Mouse (Mus musculus) MEL (cell line): Measurements from ENCODE around the gene Fcrl6. TPM values are rescaled to one million over a fixed set of nuclear protein-coding genes. Genes with fewer than 3 reads are reported as not detected.

Source experiments
- DNase-seq: peaks from one replicate; pipeline ENCODE4 v3.0.0; 2011; ENCODE audit warnings: low read depth, low spot score
- H3K27ac ChIP-seq: 2 replicates; pipeline ENCODE4 v1.5.1; 2012; ENCODE audit warnings: low read depth, mild to moderate bottlenecking, control low read depth, low read length, moderate library complexity; ENCODE audit not compliant: control insufficient read depth
- H3K27me3 ChIP-seq, 2 experiments: fragments of 150-350 bp in 1 of 2; sonication (generic) in 1 of 2; 2 replicates each; pipeline ENCODE4 v1.6.1; 2012; ENCODE audit warnings: low read length in 2 of 2, mild to moderate bottlenecking in 2 of 2, improper control_type of control experiment in 1 of 2, moderate library complexity in 1 of 2; ENCODE audit not compliant: insufficient read depth in 2 of 2, control insufficient read depth in 1 of 2
- H3K36me3 ChIP-seq, 2 experiments: 2 replicates each; pipeline ENCODE4 v1.6.1; 2012 to 2014; ENCODE audit warnings: low read length in 2 of 2, improper control_type of control experiment in 1 of 2, inconsistent platforms in 1 of 2, mild to moderate bottlenecking in 1 of 2; ENCODE audit not compliant: insufficient read depth in 2 of 2, control insufficient read depth in 1 of 2
- H3K4me1 ChIP-seq, 2 experiments: fragments of 150-350 bp in 1 of 2; sonication (generic) in 1 of 2; 2 replicates each; pipeline ENCODE4 v1.6.1; 2012; ENCODE audit warnings: low read length in 2 of 2, improper control_type of control experiment in 1 of 2, mild to moderate bottlenecking in 1 of 2; ENCODE audit not compliant: insufficient read depth in 2 of 2, control insufficient read depth in 1 of 2
- H3K4me3 ChIP-seq, 2 experiments: fragments of 150-350 bp in 1 of 2; sonication (generic) in 1 of 2; 2 replicates each; pipeline ENCODE4 v1.5.1; 2012; ENCODE audit warnings: low read depth in 2 of 2, low read length in 2 of 2, mild to moderate bottlenecking in 2 of 2, moderate library complexity in 2 of 2, control low read depth in 1 of 2, improper control_type of control experiment in 1 of 2; ENCODE audit not compliant: control insufficient read depth in 1 of 2, insufficient read depth in 1 of 2
- H3K79me2 ChIP-seq: 2 replicates; pipeline ENCODE4 v1.6.1; 2012; ENCODE audit warnings: mild to moderate bottlenecking, low read length, moderate library complexity; ENCODE audit not compliant: control insufficient read depth, poor library complexity, insufficient read depth
- H3K9ac ChIP-seq: 2 replicates; pipeline ENCODE4 v1.6.1; 2012; ENCODE audit warnings: low read depth, mild to moderate bottlenecking, control low read depth, low read length, moderate library complexity; ENCODE audit not compliant: control insufficient read depth, poor library complexity, severe bottlenecking
- H3K9me3 ChIP-seq: fragments of 150-350 bp; sonication (generic); replicated peaks from 2 replicates; pipeline ENCODE4 v1.6.1; 2012; ENCODE audit warnings: mild to moderate bottlenecking, low read length, improper control_type of control experiment, moderate library complexity; ENCODE audit not compliant: insufficient read depth
- BHLHE40 ChIP-seq: IDR thresholded peaks from 2 replicates; pipeline ENCODE4 v1.6.1; 2012; ENCODE audit warnings: low read depth, mild to moderate bottlenecking, inconsistent platforms, low read length, improper control_type of control experiment, borderline replicate concordance
- CHD2 ChIP-seq: IDR thresholded peaks from 2 replicates; pipeline ENCODE4 v1.6.1; 2011; ENCODE audit warnings: low read length, improper control_type of control experiment
- E2F4 ChIP-seq: IDR thresholded peaks from 2 replicates; pipeline ENCODE4 v1.6.1; 2011; ENCODE audit warnings: low read depth, low read length, improper control_type of control experiment, borderline replicate concordance
- ETS1 ChIP-seq: IDR thresholded peaks from 2 replicates; pipeline ENCODE4 v1.6.1; 2012; ENCODE audit warnings: low read depth, mild to moderate bottlenecking, inconsistent platforms, low read length, improper control_type of control experiment, moderate library complexity
- JUND ChIP-seq: IDR thresholded peaks from 2 replicates; pipeline ENCODE4 v1.6.1; 2011; ENCODE audit warnings: low read depth, mild to moderate bottlenecking, improper control_type of control experiment, low read length
- MAX ChIP-seq: IDR thresholded peaks from 2 replicates; pipeline ENCODE4 v1.6.1; 2011; ENCODE audit warnings: low read length, improper control_type of control experiment
- MXI1 ChIP-seq: IDR thresholded peaks from 2 replicates; pipeline ENCODE4 v1.6.1; 2011; ENCODE audit warnings: mild to moderate bottlenecking, low read depth, low read length, improper control_type of control experiment
- MYC ChIP-seq: IDR thresholded peaks from 2 replicates; pipeline ENCODE4 v1.6.1; 2011; ENCODE audit warnings: low read depth, mild to moderate bottlenecking, low read length, improper control_type of control experiment, moderate library complexity
- NRF1 ChIP-seq: IDR thresholded peaks from 2 replicates; pipeline ENCODE4 v1.6.1; 2014; ENCODE audit warnings: low read depth, mild to moderate bottlenecking, inconsistent platforms, low read length, improper control_type of control experiment, moderate library complexity; ENCODE audit not compliant: poor library complexity, insufficient read depth, severe bottlenecking
- POLR2AphosphoS2 ChIP-seq: IDR thresholded peaks from 2 replicates; pipeline ENCODE4 v1.6.1; 2011; ENCODE audit warnings: low read length, improper control_type of control experiment
- RAD21 ChIP-seq: IDR thresholded peaks from 2 replicates; pipeline ENCODE4 v1.6.1; 2011; ENCODE audit warnings: mild to moderate bottlenecking, low read depth, low read length, improper control_type of control experiment
- SMC3 ChIP-seq: IDR thresholded peaks from 2 replicates; pipeline ENCODE4 v1.6.1; 2011; ENCODE audit warnings: low read depth, low read length, improper control_type of control experiment
- TAL1 ChIP-seq: IDR thresholded peaks from 2 replicates; pipeline ENCODE4 v1.6.1; 2012; ENCODE audit warnings: mild to moderate bottlenecking, inconsistent platforms, low read length, moderate library complexity, mixed read lengths
- USF1 ChIP-seq: IDR thresholded peaks from 2 replicates; pipeline ENCODE4 v1.6.1; 2014; ENCODE audit warnings: low read depth, mild to moderate bottlenecking, inconsistent platforms, low read length, improper control_type of control experiment, moderate library complexity
- polyA plus RNA-seq, 2 experiments: library from polyadenylated mRNA; stranded (reverse) in 1 of 2; unstranded in 1 of 2; fragments of >175 nt in 1 of 2; fragments of >200 nt in 1 of 2; gene quantifications; 2 replicates each; pipeline versions ENCODE4 v1.2.1 to v1.2.4; 2012; ENCODE audit warnings: low replicate concordance in 2 of 2, low read depth in 1 of 2; ENCODE audit not compliant: insufficient read length in 2 of 2, insufficient read depth in 1 of 2, missing spikeins in 1 of 2
- total RNA-seq: library from RNA; depleted of rRNA; stranded (reverse); fragments of 300-350 nt; gene quantifications from 2 replicates; pipeline ENCODE4 v1.2.3, GENCODE M21; 2012

The Fcrl6 gene
- total and polyA plus RNA-seq, 3 experiments = not detected

DNA sequence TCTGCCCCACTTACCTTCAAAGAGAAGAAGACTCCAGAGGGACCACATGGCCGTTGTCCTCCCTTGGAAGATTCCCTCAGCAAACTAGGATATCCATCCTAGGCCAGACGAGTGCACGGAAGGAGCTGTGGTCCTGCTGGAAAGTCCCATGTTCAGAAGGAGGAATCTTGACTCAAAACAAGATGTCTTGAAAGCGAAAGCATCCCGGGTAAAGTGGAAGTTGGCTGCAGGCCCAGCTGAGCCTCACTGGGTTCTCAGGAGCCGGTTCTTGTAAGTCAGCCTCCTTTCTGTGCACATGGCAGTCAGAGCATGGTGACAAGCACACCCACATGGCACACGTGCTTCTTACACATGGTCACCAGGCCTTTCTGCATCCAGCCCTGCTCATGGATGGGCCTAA is 12.0 kb downstream of the Fcrl6 start, which contains the start of gene Slamf8:
Slamf8 (minus strand) TSS at position 184 of the 400 bp plus-strand sequence.
- H3K9ac ChIP-seq = no peak within 1 kb of the TSS
- H3K4me3 ChIP-seq = no peak within 1 kb of the TSS
- no peaks in the 10 kb centered on the region for H3K9me3 ChIP-seq
- peaks cover 0 to 7% of the 10 kb centered on the region in 2 experiments; a peak in 2 of 4 replicates for H3K27me3 ChIP-seq
- no peaks in the 10 kb centered on the region for H3K79me2 ChIP-seq
- no peak for DNase-seq
- H3K36me3 ChIP-seq = no peaks in the 10 kb centered on the region
- no peak for TF ChIP-seq USF1
- H3K4me1 ChIP-seq = no peaks in the 10 kb centered on the region
- H3K27ac ChIP-seq = no peak within 1 kb of the TSS

DNA sequence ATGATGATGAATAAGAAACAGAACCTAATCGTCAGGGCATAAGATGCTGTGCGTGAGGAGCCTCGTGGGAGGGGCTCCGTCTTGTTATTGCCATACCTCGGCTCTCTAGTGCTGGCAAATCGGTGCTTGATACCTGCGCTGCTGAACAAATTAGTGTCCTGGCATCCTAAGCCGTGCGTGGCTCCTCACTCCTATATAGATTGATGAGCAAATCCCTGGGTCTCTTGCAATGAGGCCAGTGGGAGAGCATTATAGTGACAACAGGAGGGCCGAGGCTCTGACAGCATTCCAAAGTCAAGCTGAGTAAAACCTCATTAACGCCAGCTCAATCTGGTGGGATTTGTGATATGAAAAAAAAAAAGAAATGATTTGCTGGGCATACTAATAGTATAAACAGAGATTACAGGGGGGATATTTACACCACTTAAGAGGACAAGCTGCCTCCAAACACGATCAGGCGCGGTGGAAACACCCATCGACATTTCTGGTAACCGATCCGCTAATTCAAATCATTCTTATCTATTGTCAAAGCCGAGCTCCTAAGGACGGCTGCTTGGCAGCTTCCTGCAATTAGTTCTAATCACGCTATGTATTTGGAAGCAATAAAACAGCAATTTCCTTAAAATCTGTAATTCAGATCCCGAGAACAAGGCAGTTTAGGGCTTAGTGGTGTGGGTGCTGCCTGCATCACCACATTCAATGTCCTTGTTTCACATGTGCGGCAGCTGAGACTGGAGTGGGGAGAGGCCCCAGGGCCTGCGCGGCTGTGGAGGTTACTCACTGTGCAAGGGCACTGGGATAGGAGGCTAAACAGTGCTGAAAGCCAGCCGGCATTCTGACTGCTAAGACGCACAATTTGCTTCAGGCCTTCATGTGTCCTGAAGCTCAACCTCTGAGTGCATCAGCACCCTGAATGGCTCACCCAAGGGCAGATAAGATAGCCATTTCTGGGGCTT is 16.5 kb downstream of the Fcrl6 start:
- Histone ChIP-seq H3K9ac (no peak overlapping the region), H3K27ac (no peak overlapping the region), H3K27me3 (peaks cover 0 to 6% of the 10 kb centered on the region in 2 experiments; a peak in 2 of 4 replicates), H3K79me2 (no peaks in the 10 kb centered on the region), H3K9me3 (no peaks in the 10 kb centered on the region), H3K36me3 (no peaks in the 10 kb centered on the region), H3K4me1 (no peaks in the 10 kb centered on the region), H3K4me3 (no peak overlapping the region)
- DNase-seq = no peak
- TF ChIP-seq POLR2AphosphoS2 = no peak
- no peak for TF ChIP-seq BHLHE40
- TF ChIP-seq RAD21 = no peak
- no peak for TF ChIP-seq CHD2
- no peak for TF ChIP-seq NRF1
- no peak for TF ChIP-seq TAL1
- no peak for TF ChIP-seq SMC3
- no peak for TF ChIP-seq MAX

DNA sequence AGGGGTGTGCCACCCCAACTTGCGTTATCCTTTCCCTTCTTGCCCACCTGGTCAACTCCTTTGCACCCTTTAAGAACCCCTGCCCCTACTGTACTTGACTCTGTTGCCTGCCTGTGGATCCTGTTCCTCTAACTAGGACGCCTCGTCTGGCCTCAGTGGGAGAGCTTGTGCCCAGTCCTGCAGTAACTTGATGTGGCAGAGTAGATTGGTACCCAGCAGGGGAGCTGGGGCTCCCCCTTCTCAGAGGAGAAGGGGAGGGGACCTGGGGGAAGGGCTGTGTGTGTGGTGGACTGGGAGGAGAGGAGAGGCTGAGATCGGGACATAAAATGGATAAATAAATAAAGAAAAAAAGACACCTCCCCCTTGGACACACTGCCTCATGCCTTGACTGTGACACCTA is 17.3 kb downstream of the Fcrl6 start:
- Histone ChIP-seq H3K79me2 (no peaks in the 10 kb centered on the region), H3K9ac (no peak overlapping the region), H3K27me3 (peaks cover 0 to 6% of the 10 kb centered on the region in 2 experiments; a peak in 2 of 4 replicates), H3K36me3 (no peaks in the 10 kb centered on the region), H3K27ac (no peak overlapping the region), H3K9me3 (no peaks in the 10 kb centered on the region)
- TF ChIP-seq JUND (no peak), E2F4 (no peak), ETS1 (no peak), MYC (no peak), MXI1 (no peak)
- TF ChIP-seq, all 39 proteins: peak for 0
- H3K4me3 ChIP-seq = no peak overlapping the region
- no peaks in the 10 kb centered on the region for H3K4me1 ChIP-seq
- DNase-seq = no peak
